In genomic region chr1:172357550-172357949, GRCm38 (mm10) we compare ENCODE assay signal across 1 mouse cellular context.
TF ChIP-seq lines count a peak whose summit lies in the region.

No protein-coding gene starts in this region.

TF ChIP-seq in CH12.LX, 34 proteins besides CTCF, POLR2A, EP300 and RAD21:
- TF ChIP-seq SMC3 (IDR thresholded peaks at IDR 0.05; ENCODE audit: low read depth, low read length): peak; percentile 81
- TF ChIP-seq NELFE (IDR thresholded peaks at IDR 0.05; ENCODE audit: low read depth, low read length): 0 out of 2 replicates have a peak, but pooled peaks have one; percentile 22
- 0 out of 2 replicates have a peak, but pooled peaks have one; percentile 11 for TF ChIP-seq IRF4 (IDR thresholded peaks at IDR 0.05; ENCODE audit: low read depth, low read length)
- no peak for TF ChIP-seq PAX5 (IDR thresholded peaks at IDR 0.05; ENCODE audit: low read length)
